Mouse (Mus musculus): ENCODE measurements around the gene Ncor2. TPM values are rescaled to one million over a fixed set of nuclear protein-coding genes. Genes with fewer than 3 reads are reported as not detected.

Gene Ncor2
- polyA plus RNA-seq, 1 experiment from 2014 or later, result 19.9 TPM

DNA sequence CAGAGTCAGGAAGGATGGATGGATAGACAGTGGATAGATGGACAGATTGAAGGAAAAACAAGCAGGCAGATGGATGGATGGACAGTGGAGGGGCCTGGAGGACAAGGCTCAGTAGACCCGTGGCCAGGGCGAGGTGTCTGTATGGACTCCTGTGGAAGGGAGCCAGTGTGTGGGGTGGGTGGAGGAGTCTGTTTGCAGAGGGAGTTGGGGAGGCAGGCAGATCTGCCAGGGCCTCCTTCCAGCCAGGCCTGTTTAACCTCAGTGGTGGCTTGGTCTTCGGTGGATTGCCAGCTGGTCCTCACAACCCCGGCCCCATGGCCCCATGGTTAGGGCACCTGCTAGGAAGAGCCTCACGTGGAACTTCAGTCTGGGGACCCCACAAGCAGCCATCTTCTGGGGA is 172.1 kb downstream of the Ncor2 start:
- H3K27me3 ChIP-seq (ENCODE audit: control insufficient read depth, insufficient read depth, low read depth, low read length), result peaks cover 11% of the 10 kb centered on the region
- no peak overlapping the region for H3K9ac ChIP-seq (ENCODE audit: low read depth, low read length)
- H3K27ac ChIP-seq (ENCODE audit: low read length), result no peak overlapping the region
- WGBS, result 74% methylated on average over 5 of the region's 5 CpGs
- H3K36me3 ChIP-seq (ENCODE audit: control insufficient read depth, insufficient read depth, low read length), result no peaks in the 10 kb centered on the region
- no peak overlapping the region for H3K4me2 ChIP-seq (ENCODE audit: low read length)
- no peaks in the 10 kb centered on the region for H3K9me3 ChIP-seq (replicated peaks; ENCODE audit: control insufficient read depth, low read length, poor library complexity, severe bottlenecking)
- no peak overlapping the region for H3K4me3 ChIP-seq (ENCODE audit: low read depth, low read length)
- no peak for ATAC-seq
- H3K4me1 ChIP-seq (ENCODE audit: control insufficient read depth, insufficient read depth, low read length), result peaks cover 12% of the 10 kb centered on the region; the same call in 1 of the 2 replicates

- Histone ChIP-seq H3K27ac (ENCODE audit: low read length) (no peak overlapping the region), H3K9me3 (replicated peaks; ENCODE audit: control insufficient read depth, low read length, poor library complexity, severe bottlenecking) (no peaks in the 10 kb centered on the region), H3K27me3 (ENCODE audit: control insufficient read depth, insufficient read depth, low read depth, low read length) (peaks cover 11% of the 10 kb centered on the region), H3K4me2 (ENCODE audit: low read length) (no peak overlapping the region), H3K36me3 (ENCODE audit: control insufficient read depth, insufficient read depth, low read length) (no peaks in the 10 kb centered on the region), H3K4me1 (ENCODE audit: control insufficient read depth, insufficient read depth, low read length) (peaks cover 12% of the 10 kb centered on the region; the same call in 1 of the 2 replicates), H3K9ac (ENCODE audit: low read depth, low read length) (no peak overlapping the region), H3K4me3 (ENCODE audit: low read depth, low read length) (no peak overlapping the region)
- WGBS, result 73% methylated on average over 9 of the region's 9 CpGs
- ATAC-seq, result no peak
Observed at GRCm38 (mm10) chr5:125005871-125006652, 173.0 kb downstream of the Ncor2 start.

- Histone ChIP-seq H3K4me1 (ENCODE audit: control insufficient read depth, insufficient read depth, low read length) (peaks cover 12% of the 10 kb centered on the region; the same call in 1 of the 2 replicates), H3K9me3 (replicated peaks; ENCODE audit: control insufficient read depth, low read length, poor library complexity, severe bottlenecking) (no peaks in the 10 kb centered on the region), H3K36me3 (ENCODE audit: control insufficient read depth, insufficient read depth, low read length) (no peaks in the 10 kb centered on the region), H3K9ac (ENCODE audit: low read depth, low read length) (0 out of 2 replicates have a peak overlapping the region, but pooled peaks have one; percentile 23), H3K27ac (ENCODE audit: low read length) (no peak overlapping the region), H3K4me3 (ENCODE audit: low read depth, low read length) (peak overlapping the region; percentile 37), H3K4me2 (ENCODE audit: low read length) (peak overlapping the region; percentile 65), H3K27me3 (ENCODE audit: control insufficient read depth, insufficient read depth, low read depth, low read length) (peaks cover 11% of the 10 kb centered on the region)
- 9% methylated on average over 15 of the region's 15 CpGs for WGBS
- ATAC-seq, result no peak
Observed at GRCm38 (mm10) chr5:125003873-125004255, 175.2 kb downstream of the Ncor2 start.

GRCm38 (mm10) chr5:125002969-125003872 is 175.8 kb downstream of the Ncor2 start, which contains the start of gene Rflna:
TSS of gene Rflna (plus strand) at chr5:125003221.
- H3K4me1 ChIP-seq (ENCODE audit: control insufficient read depth, insufficient read depth, low read length), result peaks cover 12% of the 10 kb centered on the region; the same call in 1 of the 2 replicates
- H3K36me3 ChIP-seq (ENCODE audit: control insufficient read depth, insufficient read depth, low read length), result no peaks in the 10 kb centered on the region
- peak within 1 kb of the TSS; percentile 65 for H3K9ac ChIP-seq (ENCODE audit: low read depth, low read length)
- no peaks in the 10 kb centered on the region for H3K9me3 ChIP-seq (replicated peaks; ENCODE audit: control insufficient read depth, low read length, poor library complexity, severe bottlenecking)
- peaks cover 11% of the 10 kb centered on the region for H3K27me3 ChIP-seq (ENCODE audit: control insufficient read depth, insufficient read depth, low read depth, low read length)
- 0 out of 2 replicates have a peak, but pooled peaks have one; percentile 39 for ATAC-seq
- H3K4me3 ChIP-seq (ENCODE audit: low read depth, low read length), result peak within 1 kb of the TSS; percentile 37
- H3K4me2 ChIP-seq (ENCODE audit: low read length), result peak within 1 kb of the TSS; percentile 65
- H3K27ac ChIP-seq (ENCODE audit: low read length), result no peak within 1 kb of the TSS
- WGBS, result 2% methylated on average over 33 of the region's 41 CpGs

GRCm38 (mm10) chr5:125000756-125001250 is 178.2 kb downstream of the Ncor2 start:
- Histone ChIP-seq H3K9me3 (replicated peaks; ENCODE audit: control insufficient read depth, low read length, poor library complexity, severe bottlenecking) (no peaks in the 10 kb centered on the region), H3K4me3 (ENCODE audit: low read depth, low read length) (no peak overlapping the region), H3K36me3 (ENCODE audit: control insufficient read depth, insufficient read depth, low read length) (no peaks in the 10 kb centered on the region), H3K4me2 (ENCODE audit: low read length) (no peak overlapping the region), H3K27me3 (ENCODE audit: control insufficient read depth, insufficient read depth, low read depth, low read length) (peaks cover 11% of the 10 kb centered on the region), H3K27ac (ENCODE audit: low read length) (no peak overlapping the region), H3K9ac (ENCODE audit: low read depth, low read length) (no peak overlapping the region), H3K4me1 (ENCODE audit: control insufficient read depth, insufficient read depth, low read length) (0 out of 2 replicates have a peak, but pooled peaks cover 8% of the 10 kb centered on the region)
- 72% methylated on average over 10 of the region's 10 CpGs for WGBS
- ATAC-seq, result no peak

DNA sequence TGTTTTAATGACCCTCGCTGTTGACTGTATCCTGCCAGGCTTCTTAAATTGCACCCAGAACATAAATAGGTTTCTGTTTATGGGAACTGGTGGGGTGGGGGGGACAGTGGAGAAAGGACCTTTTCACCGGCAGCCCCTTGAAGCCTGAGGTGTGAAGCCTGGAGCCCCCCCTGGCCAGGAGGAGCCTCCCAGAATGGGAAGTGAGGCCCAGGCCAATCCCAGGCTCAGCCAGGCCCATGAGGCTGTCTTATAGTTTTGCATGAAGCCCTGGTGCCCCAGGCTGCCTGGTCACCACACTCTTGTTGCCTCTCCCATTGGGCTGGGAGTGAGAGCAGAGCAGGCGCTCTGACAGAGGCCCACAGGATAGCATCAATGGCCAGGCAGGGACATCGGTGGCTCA is 181.1 kb downstream of the Ncor2 start:
- ATAC-seq, result no peak
- H3K9ac ChIP-seq (ENCODE audit: low read depth, low read length), result no peak overlapping the region
- peaks cover 3% of the 10 kb centered on the region for H3K27me3 ChIP-seq (ENCODE audit: control insufficient read depth, insufficient read depth, low read depth, low read length)
- H3K4me2 ChIP-seq (ENCODE audit: low read length), result no peak overlapping the region
- 90% methylated on average over 4 of the region's 4 CpGs for WGBS
- H3K4me3 ChIP-seq (ENCODE audit: low read depth, low read length), result no peak overlapping the region
- 0 out of 2 replicates have a peak, but pooled peaks cover 3% of the 10 kb centered on the region for H3K4me1 ChIP-seq (ENCODE audit: control insufficient read depth, insufficient read depth, low read length)
- H3K36me3 ChIP-seq (ENCODE audit: control insufficient read depth, insufficient read depth, low read length), result no peaks in the 10 kb centered on the region
- H3K9me3 ChIP-seq (replicated peaks; ENCODE audit: control insufficient read depth, low read length, poor library complexity, severe bottlenecking), result no peaks in the 10 kb centered on the region
- no peak overlapping the region for H3K27ac ChIP-seq (ENCODE audit: low read length)

GRCm38 (mm10) chr5:124996816-124997215 is 182.2 kb downstream of the Ncor2 start:
- no peak overlapping the region for H3K4me2 ChIP-seq (ENCODE audit: low read length)
- H3K9ac ChIP-seq (ENCODE audit: low read depth, low read length), result no peak overlapping the region
- no peaks in the 10 kb centered on the region for H3K36me3 ChIP-seq (ENCODE audit: control insufficient read depth, insufficient read depth, low read length)
- H3K9me3 ChIP-seq (replicated peaks; ENCODE audit: control insufficient read depth, low read length, poor library complexity, severe bottlenecking), result no peaks in the 10 kb centered on the region
- H3K27me3 ChIP-seq (ENCODE audit: control insufficient read depth, insufficient read depth, low read depth, low read length), result no peaks in the 10 kb centered on the region
- ATAC-seq, result no peak
- H3K4me1 ChIP-seq (ENCODE audit: control insufficient read depth, insufficient read depth, low read length), result no peaks in the 10 kb centered on the region
- WGBS, result 62% methylated on average over 6 of the region's 6 CpGs
- no peak overlapping the region for H3K27ac ChIP-seq (ENCODE audit: low read length)
- H3K4me3 ChIP-seq (ENCODE audit: low read depth, low read length), result no peak overlapping the region

- Histone ChIP-seq H3K4me2 (ENCODE audit: low read length) (no peak overlapping the region), H3K27ac (ENCODE audit: low read length) (no peak overlapping the region), H3K27me3 (ENCODE audit: control insufficient read depth, insufficient read depth, low read depth, low read length) (no peaks in the 10 kb centered on the region), H3K9me3 (replicated peaks; ENCODE audit: control insufficient read depth, low read length, poor library complexity, severe bottlenecking) (no peaks in the 10 kb centered on the region), H3K4me3 (ENCODE audit: low read depth, low read length) (no peak overlapping the region), H3K9ac (ENCODE audit: low read depth, low read length) (no peak overlapping the region), H3K4me1 (ENCODE audit: control insufficient read depth, insufficient read depth, low read length) (no peaks in the 10 kb centered on the region), H3K36me3 (ENCODE audit: control insufficient read depth, insufficient read depth, low read length) (no peaks in the 10 kb centered on the region)
- 78% methylated on average over 11 of the region's 11 CpGs for WGBS
- ATAC-seq, result no peak
Observed at GRCm38 (mm10) chr5:124992891-124993290, 186.1 kb downstream of the Ncor2 start.
